Mouse (Mus musculus): ENCODE data around the gene 9930021J03Rik. TPM values are rescaled to one million over a fixed set of nuclear protein-coding genes. Genes with fewer than 3 reads are reported as not detected.

Gene 9930021J03Rik
- total RNA-seq, 2 experiments from 2014 or later, result 38.4 to 39.7 TPM

DNA sequence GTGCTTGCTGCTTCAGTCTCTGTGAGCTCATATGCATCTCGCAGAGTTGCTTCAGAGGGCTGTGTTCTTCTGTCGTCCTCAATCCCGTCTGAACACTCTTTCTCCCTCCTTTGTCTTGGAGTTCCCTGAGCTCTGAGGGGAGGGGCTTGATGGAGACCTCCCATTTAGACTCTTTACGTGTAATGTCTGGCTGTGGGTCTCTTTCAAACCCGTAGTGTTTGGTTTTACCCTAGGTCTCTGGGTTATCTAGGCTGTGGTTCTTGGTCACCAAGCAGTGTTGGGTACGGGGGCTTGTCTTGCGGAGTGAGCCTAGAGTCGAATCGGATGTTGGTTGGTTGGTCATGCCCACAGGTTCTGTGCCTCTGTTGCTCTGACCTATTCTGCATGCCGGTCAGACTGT lies 110.7 kb downstream of the 9930021J03Rik start:
- no peak for DNase-seq

DNA sequence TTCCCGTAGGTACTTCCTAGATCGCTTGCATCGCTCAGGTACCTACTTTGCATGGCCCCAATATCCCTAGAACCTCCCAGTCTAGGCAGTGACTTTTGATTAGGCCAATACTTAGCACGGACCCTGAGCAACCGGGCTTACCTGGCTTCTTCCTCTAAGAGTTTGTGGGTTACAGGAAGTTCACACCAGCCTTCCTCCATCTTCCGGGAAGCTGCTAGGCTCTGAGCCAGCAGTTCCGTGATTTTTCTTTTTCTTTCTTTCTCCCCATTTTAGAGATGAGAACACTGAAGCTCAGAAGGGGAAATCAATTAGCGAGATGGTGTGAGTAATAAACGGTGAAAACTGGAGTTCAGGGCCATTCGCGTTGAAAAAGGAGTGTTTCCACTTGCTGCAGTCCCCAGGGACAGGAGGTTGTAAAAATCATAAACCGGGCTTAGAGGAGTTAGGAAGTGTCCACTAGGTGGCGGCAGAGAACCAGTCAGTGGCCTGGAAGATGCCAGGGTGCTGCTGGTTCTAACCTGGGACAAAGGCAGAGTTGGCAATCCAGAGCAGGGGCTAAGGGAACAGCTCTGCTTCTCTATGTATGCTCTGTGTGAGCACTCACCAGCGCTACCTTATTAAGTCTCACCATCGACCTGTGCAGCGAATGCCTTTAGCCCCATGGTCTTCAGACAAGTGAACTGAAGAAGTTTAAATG lies 121.8 kb downstream of the 9930021J03Rik start:
- DNase-seq, result peak; percentile 78 to 80

DNA sequence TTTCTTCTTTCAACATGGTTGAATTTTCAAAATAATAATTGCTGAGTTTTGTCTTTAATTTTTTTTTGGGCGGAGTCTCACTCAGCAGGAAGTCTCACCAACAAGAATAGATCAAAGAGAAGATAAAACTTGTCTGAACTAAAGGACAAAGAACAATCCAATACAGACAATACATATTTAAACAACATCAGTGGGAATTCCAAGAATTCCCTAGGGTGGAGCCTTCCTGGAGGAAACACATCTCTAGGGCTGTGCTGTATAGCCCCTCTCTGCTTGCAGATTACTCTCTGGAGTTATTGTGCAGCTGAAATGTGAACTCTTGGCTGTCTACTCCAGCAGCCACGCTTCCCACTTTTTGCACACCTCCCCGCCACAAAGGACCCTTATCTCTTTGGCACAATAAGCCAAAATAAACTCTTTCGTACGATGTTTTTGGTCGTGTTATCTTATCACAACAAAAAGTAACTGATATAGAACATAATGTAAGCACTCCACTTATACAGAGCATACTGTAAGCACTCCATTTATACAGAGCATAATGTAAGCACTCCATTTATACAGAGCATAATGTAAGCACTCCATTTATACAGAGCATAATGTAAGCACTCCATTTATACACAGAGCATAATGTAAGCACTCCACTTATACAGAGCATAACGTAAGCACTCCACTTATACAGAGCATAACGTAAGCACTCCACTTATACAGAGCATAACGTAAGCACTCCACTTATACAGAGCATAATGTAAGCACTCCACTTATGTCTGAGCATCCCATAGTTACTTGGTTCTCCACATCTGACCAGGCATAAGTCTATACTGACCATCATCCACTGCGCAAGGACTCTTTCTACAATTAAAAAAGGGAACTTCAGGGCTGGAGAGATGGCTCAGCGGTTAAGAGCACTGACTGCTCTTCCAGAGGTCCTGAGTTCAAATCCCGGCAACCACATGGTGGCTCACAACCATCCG lies 125.3 kb downstream of the 9930021J03Rik start:
- no peak for DNase-seq

DNA sequence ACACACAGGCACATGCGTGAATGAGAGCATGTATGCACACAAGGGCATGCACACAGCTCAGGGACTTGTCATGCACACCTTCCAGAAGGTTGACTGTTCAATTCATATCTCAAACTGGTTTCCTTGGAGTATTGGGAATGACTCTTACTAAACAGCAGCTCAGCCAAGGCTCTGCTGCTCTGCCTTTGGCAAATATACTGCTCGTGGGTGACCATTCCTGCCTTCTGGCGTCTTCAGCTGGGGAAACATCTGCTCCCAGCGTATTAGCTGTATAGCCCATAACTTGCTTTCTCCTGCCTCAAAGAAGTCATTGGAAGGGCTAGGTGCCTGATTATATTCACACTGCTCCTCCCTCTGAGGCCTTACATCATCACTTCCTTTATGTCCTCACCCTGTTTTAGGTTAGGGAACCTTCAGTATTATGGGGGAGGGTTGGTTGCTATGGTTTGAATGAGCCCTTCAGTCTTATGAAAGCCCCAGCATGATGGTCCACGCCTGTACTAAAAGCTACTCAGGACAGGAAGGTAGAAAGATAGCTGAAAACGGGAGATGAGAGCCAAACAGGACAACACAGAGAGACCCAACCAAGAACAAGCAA lies 127.5 kb downstream of the 9930021J03Rik start:
- peak in 1 of 2 experiments; percentile 14 for DNase-seq

DNA sequence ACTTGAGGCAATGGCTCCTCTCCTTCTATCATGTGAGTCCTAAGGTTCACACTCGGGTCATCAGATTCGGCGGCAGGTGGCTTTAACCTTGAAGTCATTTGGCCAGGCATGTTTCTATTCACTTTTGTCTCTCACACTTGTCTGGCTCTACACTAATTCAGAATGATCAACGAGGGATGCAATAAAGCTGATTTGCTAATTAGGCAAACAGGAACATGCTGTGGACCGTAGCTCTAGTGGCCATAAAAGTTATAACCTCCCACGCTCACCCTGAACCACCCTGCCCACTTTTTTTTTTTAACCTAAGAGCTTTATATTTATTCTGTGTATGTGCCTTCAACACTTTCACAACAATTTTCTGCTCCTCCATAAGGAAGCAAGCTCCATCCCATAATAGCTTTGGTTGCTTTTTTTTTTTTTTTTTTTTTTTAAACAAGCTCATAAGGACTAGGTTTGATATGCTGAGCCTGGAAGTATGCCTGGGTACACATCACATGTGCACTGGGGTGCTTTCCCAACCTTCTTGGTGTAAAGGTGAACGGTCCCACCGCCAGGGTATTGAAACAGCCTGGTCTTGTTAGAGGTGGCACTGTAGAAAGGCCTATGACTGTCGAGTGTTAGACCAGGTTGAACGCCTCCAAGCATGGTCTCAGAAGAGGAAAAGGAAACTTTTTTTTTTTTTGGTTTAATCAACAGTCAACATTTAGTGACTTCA lies 129.2 kb downstream of the 9930021J03Rik start:
- no peak for DNase-seq

DNA sequence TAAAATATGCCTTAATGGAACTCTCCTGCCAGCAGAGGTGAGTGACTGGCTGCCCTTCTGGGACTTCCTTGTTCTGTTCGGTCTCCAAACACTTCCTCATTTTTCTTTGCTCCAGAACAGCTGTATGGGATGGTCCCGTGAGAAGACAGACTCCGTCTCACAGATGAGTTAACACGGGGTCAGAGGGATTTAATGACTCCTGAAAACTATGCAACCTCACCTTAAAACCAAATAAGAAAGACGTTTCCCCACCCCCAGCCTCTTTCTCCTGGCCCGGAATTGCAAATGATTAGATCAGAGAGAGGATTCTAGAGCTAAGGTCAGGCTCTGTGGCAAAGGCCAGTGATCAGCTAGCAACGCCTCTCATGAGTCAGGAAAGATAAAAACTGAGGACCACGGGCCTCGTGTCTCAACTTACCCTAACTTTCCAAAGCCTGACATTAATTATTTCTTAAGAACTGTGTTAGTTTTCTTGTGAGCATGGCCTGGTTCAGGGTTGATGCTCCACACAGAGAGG lies 130.2 kb downstream of the 9930021J03Rik start:
- no peak for DNase-seq

DNA sequence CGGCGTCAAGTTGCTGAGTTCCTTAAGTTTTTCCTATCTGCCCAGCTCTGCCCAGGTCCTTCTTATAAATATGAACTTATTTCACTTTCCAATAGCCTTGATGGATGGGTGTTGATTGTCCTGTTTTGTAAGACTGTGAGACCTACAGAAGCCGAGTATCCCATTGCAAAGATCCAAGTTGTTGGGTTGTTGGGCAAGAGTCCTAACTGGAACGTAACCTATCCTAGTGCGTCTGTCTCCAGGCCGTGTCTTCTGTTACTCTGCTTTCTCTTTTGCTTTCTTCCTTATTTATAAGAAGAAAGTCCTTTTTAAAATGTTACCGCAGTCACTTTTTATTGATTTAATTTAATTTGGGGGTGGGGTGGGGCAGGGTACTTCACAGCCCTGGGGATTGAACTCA lies 130.8 kb downstream of the 9930021J03Rik start:
- no peak for DNase-seq

DNA sequence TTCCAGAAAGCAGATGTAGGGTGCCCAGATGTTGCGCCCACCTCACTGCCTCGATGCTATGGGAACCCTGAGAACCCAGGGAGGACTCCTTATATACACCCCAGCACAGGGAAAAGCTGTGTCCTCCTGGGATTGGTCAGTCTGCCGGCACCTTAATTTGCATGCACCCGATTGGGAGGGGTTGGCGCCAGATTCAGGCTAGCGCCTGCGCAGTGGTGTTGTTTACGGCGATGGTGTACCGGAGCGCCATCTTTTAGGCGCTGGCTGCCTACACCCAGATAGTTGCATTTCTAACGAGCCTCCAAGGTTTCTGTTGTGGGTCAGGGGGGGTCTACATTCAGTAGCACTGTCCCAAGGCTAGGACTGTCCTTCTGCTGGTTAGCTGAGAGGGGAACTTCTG lies 133.1 kb downstream of the 9930021J03Rik start:
- no peak for DNase-seq

DNA sequence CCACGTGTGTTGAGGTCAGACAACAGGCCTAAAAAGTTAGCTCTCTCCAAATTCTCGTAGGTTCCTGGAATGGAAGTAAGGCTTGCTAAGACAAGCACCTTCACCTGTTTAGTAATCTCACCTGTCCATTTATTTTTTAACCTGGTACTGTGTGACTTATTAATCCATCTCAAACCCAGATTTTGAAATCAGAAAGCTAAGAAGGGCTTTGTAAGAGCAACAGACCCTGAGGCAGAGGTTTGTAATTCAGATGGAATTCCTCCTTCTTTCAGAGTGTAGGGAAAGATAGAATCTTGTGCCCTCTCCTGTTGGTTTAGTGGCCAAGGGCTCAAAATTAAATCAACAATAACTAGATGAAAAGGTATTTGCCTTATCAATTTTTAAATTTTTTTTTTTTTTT lies 134.6 kb downstream of the 9930021J03Rik start:
- DNase-seq, result no peak

DNA sequence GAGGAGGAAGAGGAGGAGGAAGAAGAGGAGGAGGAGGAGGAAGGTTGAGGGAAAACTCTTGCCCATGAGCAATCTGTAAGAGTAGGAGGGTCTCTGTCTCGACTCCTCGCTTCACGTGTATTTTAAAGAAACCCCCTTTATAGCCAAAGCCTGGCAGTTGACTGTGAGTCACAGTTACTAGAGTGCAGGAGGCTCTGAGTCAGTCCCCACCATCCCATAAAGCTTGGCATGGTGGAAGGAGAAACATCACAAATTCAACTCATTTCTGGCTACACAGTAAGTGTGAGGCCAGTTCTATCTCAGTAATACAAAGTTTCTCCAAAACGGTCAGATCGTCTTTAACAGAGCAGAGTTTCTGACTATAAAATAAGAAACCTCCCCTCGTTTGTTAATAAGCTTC lies 135.5 kb downstream of the 9930021J03Rik start:
- no peak for DNase-seq

DNA sequence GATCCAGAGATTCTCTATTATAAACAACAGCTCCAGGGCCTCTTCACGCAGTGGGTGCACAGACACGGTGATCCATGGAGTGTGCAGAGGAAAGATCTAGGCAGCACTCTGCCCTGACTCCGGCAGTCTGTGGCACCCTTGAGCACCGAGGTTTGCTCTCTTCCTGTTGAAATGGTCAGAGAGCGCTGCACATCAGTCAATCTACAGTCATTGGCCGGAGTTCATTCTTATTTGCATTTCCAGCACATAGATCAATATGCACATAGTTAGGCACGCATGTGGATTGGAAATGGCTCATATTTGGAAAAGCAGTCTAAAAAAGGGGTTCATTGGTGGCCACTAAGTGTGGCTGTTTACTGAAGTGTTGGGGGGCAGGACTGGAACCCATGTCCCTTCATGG lies 137.7 kb downstream of the 9930021J03Rik start:
- no peak for DNase-seq

DNA sequence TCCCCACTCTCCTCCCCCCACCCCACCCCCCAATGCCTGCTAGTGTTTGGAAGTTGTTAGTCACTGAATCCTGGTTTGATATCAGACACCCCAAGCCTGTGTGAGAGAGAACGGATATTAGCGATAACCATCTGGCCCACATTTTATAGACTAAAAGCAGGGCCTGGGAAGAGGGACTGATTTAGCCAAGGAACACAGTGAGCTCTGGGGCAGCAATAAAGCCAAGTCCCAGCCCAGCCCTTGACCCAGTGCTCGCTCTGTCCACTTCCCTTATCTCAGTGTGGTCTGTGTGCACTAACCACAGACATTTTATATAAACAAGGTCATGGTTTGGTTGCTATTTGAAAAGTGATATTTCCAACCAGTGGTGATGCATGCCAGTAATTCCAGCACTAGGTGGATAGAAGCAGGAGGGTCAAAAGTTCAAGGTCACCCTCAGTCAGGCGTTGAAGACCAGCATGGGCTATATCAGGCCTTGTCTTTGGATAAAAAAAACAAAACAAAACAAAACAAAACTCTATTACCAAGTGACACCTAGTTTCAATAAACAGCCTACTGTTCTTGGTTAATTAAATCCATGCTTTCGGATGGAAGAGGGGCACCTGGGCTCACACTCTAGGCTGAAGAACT lies 138.7 kb downstream of the 9930021J03Rik start:
- no peak for DNase-seq

DNA sequence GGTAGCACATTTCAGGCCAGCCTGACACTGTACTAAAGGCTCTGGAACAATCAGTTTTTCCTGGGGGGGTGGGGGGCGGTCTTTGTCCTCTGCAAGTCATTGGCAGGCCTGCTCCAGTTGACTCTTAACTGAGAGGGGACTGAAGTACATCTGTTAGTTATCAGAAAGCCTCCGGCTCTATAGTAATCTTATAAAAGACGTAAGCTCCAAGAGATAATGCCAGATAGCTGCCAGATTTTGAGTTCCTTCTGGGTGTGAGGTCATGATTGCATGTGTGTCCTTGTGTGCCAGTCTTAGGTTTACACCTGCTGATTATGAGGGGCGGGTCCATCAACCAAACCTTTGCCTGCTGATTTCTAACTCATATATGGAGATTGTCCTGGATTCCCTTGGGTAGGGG lies 139.6 kb downstream of the 9930021J03Rik start:
- DNase-seq, result no peak

DNA sequence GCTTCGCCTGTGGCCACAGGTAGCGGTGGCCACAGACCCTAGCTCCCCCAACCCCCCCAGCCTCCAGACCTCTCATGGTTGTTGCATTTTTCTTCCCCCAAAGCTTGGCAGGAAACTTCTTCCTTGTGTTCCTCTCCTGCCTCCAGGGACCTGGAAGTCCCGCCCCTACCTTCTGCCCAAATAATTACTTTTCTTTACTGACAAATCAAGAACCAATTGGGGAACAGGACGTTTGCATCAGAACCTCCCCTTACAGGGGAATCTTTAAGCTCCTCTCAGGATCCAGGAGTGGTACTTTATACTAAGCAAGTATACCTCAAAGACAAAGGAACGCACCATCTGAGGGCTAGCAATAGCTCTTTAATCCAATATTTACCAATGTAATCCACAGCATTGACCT lies 140.9 kb downstream of the 9930021J03Rik start:
- no peak for DNase-seq

Other genes starting within 250 kb of the 9930021J03Rik start
- 10 to 100 TPM; 53.5 to 61.2 TPM for gene Ermp1, start 157.6 kb downstream of the 9930021J03Rik start, total RNA-seq (2021)
- gene Mlana, start 108.2 kb downstream of the 9930021J03Rik start, total RNA-seq (2021), result under 1 TPM in 1 of 2 experiments, not detected in 1; 0.40 TPM
- gene Ranbp6, start 7.0 kb upstream of the 9930021J03Rik start, total RNA-seq (2021), result 10 to 100 TPM; 37.4 to 39.2 TPM
- gene Il33, start 119.1 kb upstream of the 9930021J03Rik start, total RNA-seq (2021), result 10 to 100 TPM; 31.9 to 34.2 TPM
- gene Trpd52l3, start 197.8 kb upstream of the 9930021J03Rik start, total RNA-seq (2021), result not detected
- 10 to 100 TPM; 67.2 to 82.8 TPM for gene Uhrf2, start 224.5 kb upstream of the 9930021J03Rik start, total RNA-seq (2021)

All from layer of hippocampus, postnatal 36 days (tissue).